Mouse (Mus musculus): ENCODE measurements around the gene Zfp143.
"Not testable (repeated sequence)": the region's sequence is repeated elsewhere in the genome, so short reads cannot be mapped to it uniquely, and the experiment has no call there.

Zfp143 gene

GRCm38 (mm10) chr7:110097106-110097793, 36.2 kb downstream of the Zfp143 start:
- DNase-seq: peak; percentile 43

- DNase-seq: peak; percentile 28
Measured at GRCm38 (mm10) chr7:110100854-110101253, 39.8 kb downstream of the Zfp143 start.

GRCm38 (mm10) chr7:110101266-110101665, 40.2 kb downstream of the Zfp143 start:
- DNase-seq: no peak

GRCm38 (mm10) chr7:110105041-110105440, 44.0 kb downstream of the Zfp143 start:
- no peak for DNase-seq

GRCm38 (mm10) chr7:110106633-110107032, 45.6 kb downstream of the Zfp143 start:
- DNase-seq: no peak

- not testable (repeated sequence) for DNase-seq
Measured at GRCm38 (mm10) chr7:110108524-110108923, 47.5 kb downstream of the Zfp143 start.

GRCm38 (mm10) chr7:110108967-110109610, 48.1 kb downstream of the Zfp143 start:
- DNase-seq: peak; percentile 84

GRCm38 (mm10) chr7:110110061-110110656, 49.1 kb downstream of the Zfp143 start:
- peak; percentile 55 for DNase-seq

GRCm38 (mm10) chr7:110114699-110115098, 53.7 kb downstream of the Zfp143 start:
- no peak for DNase-seq

- DNase-seq: peak; percentile 32
Measured at GRCm38 (mm10) chr7:110116731-110117291, 55.8 kb downstream of the Zfp143 start.

- no peak for DNase-seq
Measured at GRCm38 (mm10) chr7:110118448-110118847, 57.4 kb downstream of the Zfp143 start.

GRCm38 (mm10) chr7:110120157-110120784, 59.3 kb downstream of the Zfp143 start:
- DNase-seq: no peak

GRCm38 (mm10) chr7:110121162-110121515, 60.1 kb downstream of the Zfp143 start:
- DNase-seq: no peak

- DNase-seq: peak; percentile 99
Measured at GRCm38 (mm10) chr7:110121516-110122288, 60.7 kb downstream of the Zfp143 start, which contains the start of gene Wee1. Gene Wee1, plus strand, starts transcription at chr7:110122046.

- DNase-seq: no peak
Measured at GRCm38 (mm10) chr7:110122289-110122564, 61.2 kb downstream of the Zfp143 start.

- peak; percentile 77 for DNase-seq
Measured at GRCm38 (mm10) chr7:110122565-110123422, 61.8 kb downstream of the Zfp143 start.

- DNase-seq: no peak
Measured at GRCm38 (mm10) chr7:110123844-110124555, 63.0 kb downstream of the Zfp143 start.

GRCm38 (mm10) chr7:110128566-110128965, 67.5 kb downstream of the Zfp143 start:
- DNase-seq: no peak

- DNase-seq: not testable (repeated sequence)
Measured at GRCm38 (mm10) chr7:110132272-110132671, 71.3 kb downstream of the Zfp143 start.

GRCm38 (mm10) chr7:110133988-110134387, 73.0 kb downstream of the Zfp143 start:
- DNase-seq: no peak

GRCm38 (mm10) chr7:110138538-110138937, 77.5 kb downstream of the Zfp143 start:
- no peak for DNase-seq
